Mouse (Mus musculus) cortical plate, adult 2 months (tissue): ENCODE measurements around the gene Pheta2.

Experiments
- CTCF ChIP-seq: fragments of 200-500 bp; IDR thresholded peaks from 2 replicates; pipeline ENCODE4 v1.5.1; 2011; ENCODE audit warnings: mild to moderate bottlenecking, control low read depth, low read length; ENCODE audit not compliant: insufficient read depth; ENCODE audit errors: extremely low read depth
- POLR2A ChIP-seq: fragments of 200-500 bp; IDR thresholded peaks from 2 replicates; pipeline ENCODE4 v1.6.1; 2011; ENCODE audit warnings: mild to moderate bottlenecking, low read length, control low read depth; ENCODE audit not compliant: insufficient read depth; ENCODE audit errors: extremely low read depth

GRCm38 (mm10) chr15:82380714-82381062 is 41.9 kb downstream of the Pheta2 start:
- TF ChIP-seq POLR2A (no peak), CTCF (no peak)
